ENCODE assay signal across 13 mouse cellular contexts in the genomic region with DNA sequence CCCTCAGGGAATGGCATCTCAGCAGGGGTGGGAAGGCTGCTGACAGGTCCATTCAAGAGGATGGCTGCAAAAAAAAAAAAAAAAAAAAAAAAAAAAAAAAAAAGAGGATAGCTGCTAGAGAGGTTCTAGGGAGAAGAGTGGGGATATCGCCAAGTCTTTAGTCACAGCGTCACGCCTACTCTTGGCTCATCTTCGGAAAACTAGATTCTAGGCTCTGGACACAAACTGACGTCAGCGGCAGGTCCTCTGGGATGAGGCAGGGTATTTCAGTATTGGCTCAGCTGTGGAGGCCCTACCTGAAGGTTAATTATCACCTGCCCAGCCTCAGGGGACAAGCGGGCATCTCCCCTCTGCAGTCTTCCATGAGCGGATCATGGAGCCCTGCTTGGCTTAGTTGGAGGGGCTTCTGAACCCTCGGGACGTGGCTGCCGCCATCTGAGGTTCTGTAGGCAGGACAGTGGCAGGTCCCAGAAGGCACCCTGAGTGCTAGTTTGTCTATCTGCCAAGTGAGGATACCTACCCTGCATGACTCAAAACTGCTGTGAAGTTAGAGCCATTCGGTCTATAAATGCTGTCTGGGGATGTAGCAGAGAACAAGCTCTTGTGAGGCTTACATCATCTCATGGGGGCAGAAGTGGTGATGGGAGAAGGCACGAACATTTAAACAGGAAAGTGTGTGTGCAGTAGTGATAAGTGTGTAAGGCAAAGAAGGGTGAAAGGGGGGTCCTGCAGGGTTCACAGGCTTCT. TPM values are rescaled to one million over a fixed set of nuclear protein-coding genes. Genes with fewer than 3 reads are reported as not detected.
DNase-seq lines count a peak whose midpoint lies in the region; ATAC-seq lines count a peak whose summit lies in the region.
"Had no signal": no experiment of that assay in that cellular context is flagged by ENCODE, and none has a peak within 500 bp of the region (broad histone marks: within the 10 kb centered on the region; RNA-seq: fewer than 3 reads in every experiment).

No protein-coding gene starts in this region.

- H3K9me3 ChIP-seq in liver, embryonic 11.5 days (ENCODE audit: control insufficient read depth, low read length) = no peaks in the 10 kb centered on the region
- H3K9me3 ChIP-seq: forebrain, embryonic 12.5 days; hindbrain, embryonic 10.5 days had no signal

- no peak overlapping the region for H3K4me3 ChIP-seq in liver, embryonic 11.5 days (ENCODE audit: low read depth, low read length)
- H3K4me3 ChIP-seq: forebrain, embryonic 12.5 days; hindbrain, embryonic 10.5 days had no signal

- H3K27me3 ChIP-seq in liver, embryonic 11.5 days (replicated peaks; ENCODE audit: control insufficient read depth, insufficient read depth, low read length) = no peaks in the 10 kb centered on the region
- H3K27me3 ChIP-seq: forebrain, embryonic 12.5 days had no signal

- no peak overlapping the region for H3K27ac ChIP-seq in liver, embryonic 11.5 days (ENCODE audit: low read depth, low read length)
- H3K27ac ChIP-seq: forebrain, embryonic 12.5 days had no signal

- H3K4me1 ChIP-seq in liver, embryonic 11.5 days (replicated peaks; ENCODE audit: control insufficient read depth, insufficient read depth, low read length) = no peaks in the 10 kb centered on the region
- H3K4me1 ChIP-seq: forebrain, embryonic 12.5 days had no signal

- DNase-seq in cerebellum, postnatal 14 days = peak; percentile 39 to 42
- no peak for DNase-seq in cerebellum, adult 11 months
- peak; percentile 59 to 65 for DNase-seq in right cerebral cortex, adult 2 months (ENCODE audit: low spot score in 2 of 2)
- DNase-seq in right cerebral cortex, postnatal 14 days = no peak
- DNase-seq in heart, postnatal 10 days = peak; percentile 75 to 76
- peak; percentile 78 for DNase-seq in telencephalon, adult 2 months (ENCODE audit: low read depth, low spot score)
- no peak for DNase-seq in testis, postnatal 10 days (ENCODE audit: low spot score)
- no peak for DNase-seq in liver, embryonic 11.5 days (ENCODE audit: low spot score)
- DNase-seq: cerebellum, postnatal 36 days; kidney, postnatal 4 days; liver, postnatal 0 days had no signal

- no peak overlapping the region for H3K9ac ChIP-seq in liver, embryonic 11.5 days (ENCODE audit: low read depth, low read length)
- H3K9ac ChIP-seq: forebrain, embryonic 12.5 days; liver, postnatal 0 days had no signal

- no peaks in the 10 kb centered on the region for H3K36me3 ChIP-seq in liver, embryonic 11.5 days (ENCODE audit: control insufficient read depth, insufficient read depth, low read length)

- ATAC-seq in liver, embryonic 11.5 days (replicated peaks; ENCODE audit: low FRiP score) = no peak
- ATAC-seq: liver, postnatal 0 days had no signal

- WGBS in liver, embryonic 11.5 days = 89% methylated on average over 13 of the region's 13 CpGs

- no peak overlapping the region for H3K4me2 ChIP-seq in liver, embryonic 11.5 days
- H3K4me2 ChIP-seq: forebrain, embryonic 12.5 days had no signal

- intact Hi-C loops in heart, postnatal 10 days (cut with DNase I) = no loop called here

RNA-seq across cellular contexts. Expression of a gene that starts 32.2 kb away (rescaled TPM):
- 1 to 10 TPM; 4.8 to 5.0 TPM for total RNA-seq in heart, postnatal 10 days (2021)
- 5.5 and 6.0 TPM in 2 replicates for polyA plus RNA-seq in liver, embryonic 11.5 days (2014; fragmentation: Nextera tagmentation; extraction: Ambion mirVana)

RNA-seq across cellular contexts. Expression of a gene that starts 32.5 kb away (rescaled TPM):
- total RNA-seq in heart, postnatal 10 days (2021) = 1 to 10 TPM; 5.0 to 5.3 TPM
- 20.6 and 24.4 TPM in 2 replicates for polyA plus RNA-seq in liver, embryonic 11.5 days (2014; fragmentation: Nextera tagmentation; extraction: Ambion mirVana)

Comparison
In these comparisons a context has a peak if more than half of its experiments do, and no peak if none do; other contexts are left out.
1. DNase-seq: peak in cerebellum, postnatal 14 days (2 of 2), right cerebral cortex, adult 2 months (2 of 2), heart, postnatal 10 days (2 of 2) and telencephalon, adult 2 months (single experiment); none in cerebellum, adult 11 months (single experiment), right cerebral cortex, postnatal 14 days (single experiment), testis, postnatal 10 days (single experiment) and liver, embryonic 11.5 days (single experiment).